ENCODE assay signal across 19 mouse cellular contexts in the genomic region with DNA sequence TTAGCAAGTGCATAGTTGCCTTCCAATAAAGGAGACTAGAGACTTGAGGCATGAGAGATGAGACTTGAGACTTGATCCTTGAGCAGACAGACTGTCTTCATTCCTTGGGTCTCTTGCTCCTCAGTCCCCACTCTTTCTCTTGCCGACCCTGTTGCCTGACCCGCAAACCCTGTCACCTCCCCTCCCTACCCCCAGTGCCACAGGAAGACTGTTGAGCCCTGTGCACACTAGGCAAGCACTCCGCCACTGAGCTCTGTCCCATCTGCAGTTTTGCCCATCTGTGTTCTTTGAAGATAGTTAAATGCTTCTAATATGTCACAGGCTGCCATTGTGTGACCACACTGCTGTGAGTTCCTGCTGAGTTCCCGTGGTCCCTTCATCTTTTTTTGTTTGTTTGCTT. TPM values are rescaled to one million over a fixed set of nuclear protein-coding genes. Genes with fewer than 3 reads are reported as not detected.
"Had no signal": no experiment of that assay in that cellular context is flagged by ENCODE, and none has a peak within 500 bp of the region (broad histone marks: within the 10 kb centered on the region; RNA-seq: fewer than 3 reads in every experiment).

No protein-coding gene starts in this region.

- H3K4me3 ChIP-seq: liver, embryonic 13.5 days; liver, embryonic 15.5 days; lung, embryonic 15.5 days; myocyte; neural tube, embryonic 13.5 days; neural tube, embryonic 15.5 days had no signal

- ATAC-seq: liver, postnatal 0 days; lung, postnatal 0 days; midbrain, embryonic 16.5 days had no signal

- H3K4me1 ChIP-seq: liver, embryonic 13.5 days; liver, embryonic 15.5 days; lung, embryonic 15.5 days; neural tube, embryonic 13.5 days; neural tube, embryonic 15.5 days had no signal

- H3K27me3 ChIP-seq: liver, embryonic 13.5 days; liver, embryonic 15.5 days; lung, embryonic 15.5 days; neural tube, embryonic 13.5 days; neural tube, embryonic 15.5 days had no signal

- DNase-seq: liver, embryonic 13.5 days; liver, postnatal 0 days; lung, adult 2 months; lung, postnatal 14 days; lung, postnatal 4 days; midbrain, embryonic 14.5 days; retina, postnatal 1 day; right cerebral cortex, adult 18-20 months; right cerebral cortex, postnatal 25 days; right cerebral cortex, postnatal 4 days; spleen, adult 18-20 months had no signal

- H3K36me3 ChIP-seq: liver, embryonic 13.5 days; liver, embryonic 15.5 days; lung, embryonic 15.5 days; neural tube, embryonic 13.5 days; neural tube, embryonic 15.5 days had no signal

- H3K27ac ChIP-seq: liver, embryonic 13.5 days; liver, embryonic 15.5 days; lung, embryonic 15.5 days; neural tube, embryonic 13.5 days; neural tube, embryonic 15.5 days had no signal

RNA-seq across cellular contexts. Expression of gene Dnah14, which starts 23.0 kb away (rescaled TPM):
- polyA plus RNA-seq: small intestine, adult 2 months had no signal
